Mouse (Mus musculus): ENCODE data around the gene Nxpe5.

DNA sequence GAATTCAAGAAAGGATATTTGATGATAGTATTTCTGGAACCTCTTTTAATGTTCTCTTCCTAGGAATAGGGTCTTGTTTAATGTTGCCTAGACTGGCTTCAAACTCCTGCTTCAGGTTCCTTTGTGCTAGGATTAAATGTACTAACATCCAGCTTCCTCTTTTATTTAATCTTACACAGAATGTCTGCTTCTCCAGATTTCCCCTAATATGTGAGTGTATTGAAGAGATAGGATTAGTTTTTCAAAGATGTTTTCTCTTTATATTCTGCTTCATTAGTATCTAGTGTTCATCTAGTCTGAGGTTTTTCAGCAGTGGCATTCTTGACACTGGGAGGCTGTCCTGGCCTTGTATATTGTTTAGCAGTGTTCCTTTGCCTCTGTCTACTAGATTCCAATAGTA lies 68.5 kb downstream of the Nxpe5 start:
- TF ChIP-seq POLR2A (IDR thresholded peaks at IDR 0.05; ENCODE audit: low read depth, low read length), result no peak
- TF ChIP-seq CTCF (conservative IDR thresholded peaks at IDR 0.05; ENCODE audit: insufficient read depth, insufficient read length, low read depth, low read length), result no peak

Data from kidney, adult 2 months (tissue).